Mouse (Mus musculus) hindbrain, embryonic 16.5 days (tissue): ENCODE results near the gene Coro2b. TPM values are rescaled to one million over a fixed set of nuclear protein-coding genes. Genes with fewer than 3 reads are reported as not detected.

Source experiments
- ATAC-seq: fragments of 200-750 bp; cut with Nextera tagmentation; 2 replicates; pipeline ENCODE4 v1.8.0; 2017; ENCODE audit warnings: moderate TSS enrichment, moderate library complexity
- H3K27ac ChIP-seq: fragments of 300-500 bp; sonication (generic); 2 replicates; pipeline ENCODE4 v1.5.1; 2014; ENCODE audit warnings: low read depth, mild to moderate bottlenecking, control low read depth, low read length, moderate library complexity
- H3K27me3 ChIP-seq: fragments of 300-500 bp; sonication (generic); replicated peaks from 2 replicates; pipeline ENCODE4 v1.6.1; 2014; ENCODE audit warnings: low read length; ENCODE audit not compliant: control insufficient read depth, insufficient read depth
- H3K36me3 ChIP-seq: fragments of 300-500 bp; sonication (generic); 2 replicates; pipeline ENCODE4 v1.6.1; 2014; ENCODE audit warnings: mild to moderate bottlenecking, low read length, moderate library complexity, mixed read lengths; ENCODE audit not compliant: control insufficient read depth, insufficient read depth
- H3K4me1 ChIP-seq: fragments of 300-500 bp; sonication (generic); 2 replicates; pipeline ENCODE4 v1.6.1; 2014; ENCODE audit warnings: low read depth, low read length; ENCODE audit not compliant: control insufficient read depth, insufficient read depth
- H3K4me2 ChIP-seq: fragments of 300-500 bp; sonication (generic); 2 replicates; pipeline ENCODE4 v1.6.1; 2014; ENCODE audit warnings: mild to moderate bottlenecking, low read length, control low read depth, moderate library complexity
- H3K4me3 ChIP-seq: fragments of 300-500 bp; sonication (generic); 2 replicates; pipeline ENCODE4 v1.5.1; 2014; ENCODE audit warnings: mild to moderate bottlenecking, low read length, control low read depth, moderate library complexity
- H3K9ac ChIP-seq: fragments of 300-500 bp; sonication (generic); 2 replicates; pipeline ENCODE4 v1.6.1; 2014; ENCODE audit warnings: low read depth, mild to moderate bottlenecking, control low read depth, low read length, moderate library complexity
- H3K9me3 ChIP-seq: fragments of 300-500 bp; sonication (generic); 2 replicates; pipeline ENCODE4 v1.6.1; 2014; ENCODE audit warnings: mild to moderate bottlenecking, low read length, moderate library complexity; ENCODE audit not compliant: control insufficient read depth
- whole genome bisulfite sequencing: fragments of 180-500 bp; shearing (Covaris S2); extraction: QIAGEN DNeasy Blood & Tissue Kit; methylation state at CpG from one replicate; pipeline ENCODE4 v1.1.7; 2014; 5-methylcytosine and 5-hydroxymethylcytosine counted together
- polyA plus RNA-seq: library from polyadenylated mRNA; unstranded; fragments of >200 nt; fragmentation: Nextera tagmentation; extraction: Ambion mirVana; gene quantifications from 2 replicates; pipeline ENCODE4 v1.2.1, GENCODE M21; 2015

The Coro2b gene
- polyA plus RNA-seq, 1 experiment from 2014 or later: 37.5 TPM

DNA sequence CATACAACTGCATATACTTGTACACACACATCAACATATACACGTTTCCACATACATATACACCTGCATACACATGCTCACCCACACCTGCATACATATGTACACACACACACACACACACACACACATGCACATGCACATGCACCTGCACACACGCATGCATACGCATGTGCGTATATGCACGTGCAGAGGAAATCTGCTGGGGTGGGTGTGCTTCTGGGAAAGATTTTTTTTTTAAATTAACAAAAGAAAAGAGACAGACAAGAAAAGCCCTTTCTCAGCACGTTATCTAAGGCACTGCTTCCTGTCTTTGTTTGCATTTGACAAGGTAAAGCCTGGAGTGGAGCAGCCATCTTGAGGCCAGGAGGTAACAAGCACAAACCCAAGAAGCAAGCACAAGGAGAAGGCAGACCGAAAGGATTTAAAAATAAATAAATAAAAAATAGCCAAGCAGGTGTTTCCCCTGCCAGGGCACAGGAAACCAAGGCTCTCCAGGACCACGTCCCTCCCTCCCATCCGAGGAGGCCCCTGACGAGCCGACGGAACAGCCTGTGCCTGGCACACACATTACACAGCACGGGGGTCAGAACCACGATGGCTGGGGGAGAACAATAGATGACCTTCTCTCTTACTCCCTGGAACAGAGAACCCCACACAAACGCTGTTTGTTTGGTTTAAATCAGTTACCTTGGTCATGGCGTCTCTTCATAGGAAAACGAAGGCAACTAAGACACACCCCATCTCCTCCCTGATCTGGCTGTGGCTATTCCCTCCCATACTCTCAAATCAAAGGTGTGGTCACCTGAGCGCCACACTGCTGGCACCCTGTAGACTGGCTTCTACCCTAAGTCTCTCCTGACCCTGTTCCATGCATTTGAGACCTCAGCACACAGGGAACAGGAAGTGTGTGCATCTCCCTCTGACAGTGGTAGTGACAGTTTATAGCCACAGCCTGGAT lies 39.4 kb downstream of the Coro2b start:
- no peaks in the 10 kb centered on the region; the same call in 1 of the 2 replicates for H3K4me1 ChIP-seq
- H3K27ac ChIP-seq: 0 out of 2 replicates have a peak overlapping the region, but pooled peaks have one; percentile 9
- no peak overlapping the region for H3K4me2 ChIP-seq
- no peaks in the 10 kb centered on the region for H3K36me3 ChIP-seq
- H3K9ac ChIP-seq: no peak overlapping the region
- ATAC-seq: no peak
- H3K9me3 ChIP-seq: no peaks in the 10 kb centered on the region
- no peaks in the 10 kb centered on the region for H3K27me3 ChIP-seq
- H3K4me3 ChIP-seq: no peak overlapping the region
- 69% methylated on average over 18 of the region's 18 CpGs for WGBS

DNA sequence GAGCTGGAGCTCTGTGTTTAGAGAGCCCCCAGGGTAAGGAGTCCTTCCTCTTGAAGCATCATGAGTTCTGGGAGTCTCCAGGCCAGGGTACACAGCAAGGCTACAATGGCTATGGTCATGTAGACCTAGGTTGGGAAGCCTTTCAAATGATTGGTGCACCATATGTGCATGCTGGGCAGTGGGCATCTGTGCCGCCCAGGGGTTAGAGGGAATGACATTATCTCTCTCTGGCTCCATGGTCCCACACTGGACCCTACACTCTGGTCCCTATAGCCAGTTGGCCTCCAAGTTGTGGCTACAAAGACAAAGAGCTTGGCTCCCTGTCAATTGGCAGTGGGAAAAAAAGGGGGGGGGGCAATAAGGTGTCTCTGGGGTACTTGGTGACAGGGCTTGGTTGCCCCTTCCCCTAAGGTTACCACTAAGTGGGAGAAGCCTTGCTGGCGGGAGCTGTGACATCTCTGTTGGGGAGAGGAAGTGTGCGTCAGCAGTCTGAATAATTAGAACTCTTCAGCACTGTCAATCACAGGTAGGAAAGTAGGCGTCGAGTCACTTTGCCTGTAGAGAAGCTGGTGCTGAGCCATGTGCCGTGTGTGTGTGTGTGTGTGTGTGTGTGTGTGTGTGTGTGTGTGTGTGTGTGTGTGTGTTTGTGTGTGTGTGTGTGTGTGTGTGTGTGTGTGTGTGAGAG lies 44.4 kb downstream of the Coro2b start:
- no peaks in the 10 kb centered on the region for H3K9me3 ChIP-seq
- no peak for ATAC-seq
- WGBS: 38% methylated on average over 6 of the region's 6 CpGs
- H3K36me3 ChIP-seq: no peaks in the 10 kb centered on the region
- H3K9ac ChIP-seq: no peak overlapping the region
- no peaks in the 10 kb centered on the region for H3K27me3 ChIP-seq
- no peak overlapping the region for H3K4me3 ChIP-seq
- peaks cover 3% of the 10 kb centered on the region for H3K4me1 ChIP-seq
- H3K4me2 ChIP-seq: no peak overlapping the region
- H3K27ac ChIP-seq: no peak overlapping the region

DNA sequence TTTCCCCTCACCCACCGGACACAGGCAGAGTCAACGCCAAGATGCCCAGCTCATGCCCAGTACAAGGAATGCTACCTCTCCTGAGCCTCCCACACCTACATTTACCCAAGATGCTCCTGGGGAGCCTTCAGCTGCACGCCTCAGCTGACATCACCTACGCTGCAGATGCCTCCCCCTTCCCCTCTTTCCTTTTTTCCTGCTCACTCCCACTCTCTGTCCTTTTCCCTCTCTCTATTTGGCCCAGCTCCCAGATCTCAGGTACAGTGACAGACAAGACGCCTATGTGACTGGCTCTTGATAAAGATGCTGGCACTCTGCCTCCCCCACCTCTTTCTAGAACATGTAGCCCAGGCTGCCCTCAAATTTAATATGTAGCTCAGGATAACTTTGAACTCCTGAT lies 45.2 kb downstream of the Coro2b start:
- no peak for ATAC-seq
- H3K27ac ChIP-seq: no peak overlapping the region
- no peaks in the 10 kb centered on the region for H3K9me3 ChIP-seq
- no peaks in the 10 kb centered on the region for H3K36me3 ChIP-seq
- no peak overlapping the region for H3K9ac ChIP-seq
- 77% methylated on average over 5 of the region's 5 CpGs for WGBS
- no peak overlapping the region for H3K4me3 ChIP-seq
- peaks cover 3% of the 10 kb centered on the region for H3K4me1 ChIP-seq
- no peak overlapping the region for H3K4me2 ChIP-seq
- no peaks in the 10 kb centered on the region for H3K27me3 ChIP-seq

DNA sequence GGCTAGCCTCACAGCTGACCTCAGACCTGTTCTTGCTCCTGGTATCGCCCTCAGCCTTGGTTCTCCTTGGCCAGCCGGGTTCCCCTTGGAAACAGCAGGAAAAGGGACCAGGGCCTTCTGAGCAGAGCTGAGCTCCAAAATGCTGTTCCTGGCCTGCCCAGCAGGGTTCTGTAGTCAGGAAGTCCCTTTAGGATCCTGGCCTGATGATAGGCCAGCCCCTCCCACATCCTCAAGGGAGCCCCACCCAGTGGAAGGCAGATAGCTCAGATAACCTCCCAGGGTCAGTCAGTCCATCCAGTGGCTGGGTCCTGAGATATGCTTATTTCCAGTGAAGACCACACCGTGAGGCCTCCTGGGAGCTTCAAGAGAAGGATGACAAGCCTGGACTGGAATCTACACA lies 45.7 kb downstream of the Coro2b start:
- no peaks in the 10 kb centered on the region for H3K9me3 ChIP-seq
- WGBS: 74% methylated on average over 3 of the region's 3 CpGs
- H3K27ac ChIP-seq: no peak overlapping the region
- H3K4me3 ChIP-seq: no peak overlapping the region
- H3K36me3 ChIP-seq: no peaks in the 10 kb centered on the region
- ATAC-seq: no peak
- H3K4me2 ChIP-seq: no peak overlapping the region
- no peak overlapping the region for H3K9ac ChIP-seq
- H3K4me1 ChIP-seq: peaks cover 3% of the 10 kb centered on the region
- H3K27me3 ChIP-seq: no peaks in the 10 kb centered on the region

DNA sequence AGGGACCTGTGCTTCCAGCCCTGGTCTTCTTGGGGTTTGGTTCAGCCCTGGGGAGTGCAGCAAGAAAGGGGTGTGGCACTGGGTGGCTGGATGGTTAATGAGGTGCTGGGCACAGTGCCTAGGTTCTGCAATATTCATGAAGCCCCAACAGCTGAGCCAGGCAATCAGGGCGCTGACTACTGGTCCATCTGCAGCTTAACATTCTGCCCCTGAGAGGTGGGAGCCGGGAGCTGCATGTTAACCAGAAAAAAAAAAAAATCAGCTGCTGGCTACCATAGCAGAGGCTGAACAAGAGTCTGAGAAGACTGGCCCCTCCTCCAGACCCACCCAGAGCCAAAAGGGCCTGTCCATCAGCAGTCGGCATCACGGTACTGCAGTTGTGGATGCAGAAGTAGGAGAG lies 52.7 kb downstream of the Coro2b start:
- no peak overlapping the region for H3K4me3 ChIP-seq
- WGBS: 14% methylated on average over 4 of the region's 4 CpGs
- no peak overlapping the region for H3K9ac ChIP-seq
- peak; percentile 74 for ATAC-seq
- H3K36me3 ChIP-seq: no peaks in the 10 kb centered on the region
- H3K4me2 ChIP-seq: no peak overlapping the region
- no peaks in the 10 kb centered on the region for H3K9me3 ChIP-seq
- H3K27me3 ChIP-seq: no peaks in the 10 kb centered on the region
- peaks cover 20% of the 10 kb centered on the region for H3K4me1 ChIP-seq
- no peak overlapping the region for H3K27ac ChIP-seq

DNA sequence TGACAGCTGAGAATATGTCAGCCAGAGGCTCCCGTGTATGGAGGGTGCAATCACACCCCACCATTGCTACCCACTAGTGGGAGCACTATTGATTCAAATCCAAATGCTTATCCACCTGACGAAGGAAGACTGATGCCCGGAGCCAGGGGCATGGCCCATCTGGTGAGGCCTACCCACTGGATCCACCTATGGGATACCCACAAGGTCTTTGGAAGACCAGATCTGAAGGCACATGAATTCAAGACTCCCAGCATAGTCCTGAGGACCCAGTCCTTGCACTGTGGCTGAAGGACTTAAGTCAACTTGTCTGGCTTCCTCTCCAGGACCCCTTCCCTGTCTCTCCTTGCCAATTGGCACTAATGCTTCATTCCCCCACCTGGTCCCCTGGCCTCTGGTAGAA lies 54.1 kb downstream of the Coro2b start:
- Histone ChIP-seq H3K4me1 (peaks cover 18% of the 10 kb centered on the region), H3K4me3 (no peak overlapping the region), H3K36me3 (no peaks in the 10 kb centered on the region), H3K27me3 (no peaks in the 10 kb centered on the region), H3K27ac (no peak overlapping the region), H3K9me3 (no peaks in the 10 kb centered on the region), H3K4me2 (no peak overlapping the region), H3K9ac (no peak overlapping the region)
- no peak for ATAC-seq
- WGBS: 87% methylated on average over 3 of the region's 3 CpGs

DNA sequence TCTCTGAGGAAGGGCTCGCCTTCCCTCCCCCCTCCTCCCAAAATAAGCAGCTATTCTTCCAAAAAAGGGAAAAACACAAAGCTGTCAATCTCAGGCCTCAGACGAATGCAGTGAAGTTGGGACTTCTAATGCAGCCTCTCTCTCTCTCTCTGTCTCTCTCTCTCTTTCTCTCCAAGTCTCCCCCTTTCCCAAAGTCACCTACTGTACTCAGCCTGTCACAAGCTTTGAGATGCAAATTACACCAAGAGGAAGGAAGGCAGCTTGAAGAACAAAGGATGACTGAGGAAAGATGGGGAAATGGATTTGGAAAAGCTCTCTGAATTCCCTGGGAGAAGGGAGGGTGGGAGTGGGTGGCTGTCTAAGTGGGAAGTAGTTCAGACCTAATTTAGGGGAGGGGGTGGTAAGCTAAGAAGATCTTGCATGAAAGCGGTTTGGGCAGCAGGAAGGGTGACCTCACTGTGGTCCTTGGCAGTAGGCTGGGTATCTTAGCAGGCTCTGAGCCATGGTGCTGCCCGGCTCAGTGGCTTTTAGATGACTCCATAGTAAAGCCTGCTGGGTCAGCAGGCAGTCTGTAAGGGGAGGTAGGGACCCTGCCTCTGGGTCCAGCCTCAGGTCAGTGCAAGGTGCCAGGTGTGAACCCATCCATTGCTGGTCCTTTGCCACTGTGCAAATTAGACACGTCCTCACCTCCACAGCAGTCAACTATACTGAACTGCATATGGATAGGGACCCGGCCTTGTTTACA lies 55.8 kb downstream of the Coro2b start:
- 43% methylated on average over 6 of the region's 6 CpGs for WGBS
- Histone ChIP-seq H3K27me3 (no peaks in the 10 kb centered on the region), H3K4me2 (no peak overlapping the region), H3K27ac (peak overlapping the region; percentile 19), H3K4me1 (peaks cover 27% of the 10 kb centered on the region), H3K36me3 (no peaks in the 10 kb centered on the region), H3K9ac (no peak overlapping the region), H3K4me3 (no peak overlapping the region), H3K9me3 (no peaks in the 10 kb centered on the region)
- no peak for ATAC-seq

DNA sequence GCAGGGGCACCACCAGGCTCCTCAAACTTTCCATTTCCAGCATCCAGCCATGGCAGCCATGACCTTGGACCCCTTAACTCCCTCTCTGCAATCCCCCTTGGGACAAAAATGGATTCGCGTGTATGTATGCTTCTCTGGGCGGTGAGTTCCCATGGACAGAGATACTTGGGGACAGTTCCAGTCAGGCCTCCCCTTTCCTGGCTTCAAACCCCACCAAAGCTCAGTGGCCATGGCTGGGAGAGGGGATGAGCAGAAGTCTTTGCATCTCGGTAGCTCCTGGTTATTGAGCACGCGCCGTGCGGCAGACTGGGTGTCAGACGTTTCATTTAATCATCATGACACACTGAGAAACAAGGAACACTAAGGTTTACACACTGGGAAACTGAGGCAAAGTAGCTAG lies 56.7 kb downstream of the Coro2b start:
- no peak for ATAC-seq
- Histone ChIP-seq H3K4me1 (peaks cover 27% of the 10 kb centered on the region), H3K36me3 (no peaks in the 10 kb centered on the region), H3K4me3 (no peak overlapping the region), H3K27me3 (no peaks in the 10 kb centered on the region), H3K4me2 (no peak overlapping the region), H3K9ac (no peak overlapping the region), H3K27ac (peak overlapping the region; percentile 19; the same call in 1 of the 2 replicates), H3K9me3 (no peaks in the 10 kb centered on the region)
- 77% methylated on average over 9 of the region's 9 CpGs for WGBS
